20 mouse cellular contexts compared by ENCODE assay signal in the genomic region with DNA sequence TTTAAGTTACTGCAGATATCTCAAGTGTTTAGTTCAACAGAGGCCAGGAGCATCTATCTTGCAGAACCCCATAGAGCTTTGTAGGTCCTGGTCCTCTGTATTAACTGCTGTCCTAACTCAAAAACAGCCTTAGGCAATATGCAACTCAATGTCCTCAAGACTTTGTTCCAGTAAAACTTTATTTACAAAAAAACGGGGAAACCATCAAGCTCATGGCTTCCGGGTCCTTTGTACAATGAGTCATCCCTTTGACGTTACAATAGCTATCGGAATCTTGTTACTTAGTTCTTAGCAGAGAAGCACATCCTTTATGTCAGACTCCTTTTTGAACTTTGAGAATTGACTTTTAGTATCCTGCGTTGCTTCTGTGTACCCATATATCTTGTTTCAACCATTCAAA.
DNase-seq lines count a peak whose midpoint lies in the region; ATAC-seq lines count a peak whose summit lies in the region.
"Had no signal": no experiment of that assay in that cellular context is flagged by ENCODE, and none has a peak within 500 bp of the region (broad histone marks: within the 10 kb centered on the region; RNA-seq: fewer than 3 reads in every experiment).

No protein-coding gene starts in this region.

- H3K4me3 ChIP-seq in heart, embryonic 13.5 days, result no peak overlapping the region
- no peak overlapping the region for H3K4me3 ChIP-seq in kidney, embryonic 16.5 days (ENCODE audit: low read length)
- H3K4me3 ChIP-seq in limb, embryonic 10.5 days, result no peak overlapping the region
- no peak overlapping the region for H3K4me3 ChIP-seq in stomach, embryonic 15.5 days (replicated peaks)
- H3K4me3 ChIP-seq: erythroblast, embryonic 14.5 days; midbrain, embryonic 12.5 days; myocyte had no signal

- H3K27ac ChIP-seq in heart, embryonic 13.5 days (replicated peaks), result peak overlapping the region; percentile 43; the same call in 1 of the 2 replicates
- peak overlapping the region; percentile 36; the same call in 1 of the 2 replicates for H3K27ac ChIP-seq in kidney, embryonic 16.5 days (ENCODE audit: low read length)
- 0 out of 2 replicates have a peak overlapping the region, but pooled peaks have one; percentile 77 for H3K27ac ChIP-seq in limb, embryonic 10.5 days
- H3K27ac ChIP-seq in stomach, embryonic 15.5 days, result 0 out of 2 replicates have a peak overlapping the region, but pooled peaks have one; percentile 45

- ATAC-seq in heart, embryonic 13.5 days (ENCODE audit: extremely low read depth, insufficient number of reproducible peaks, low FRiP score, low TSS enrichment), result no peak
- ATAC-seq in kidney, embryonic 16.5 days (ENCODE audit: low FRiP score, low TSS enrichment), result no peak
- no peak for ATAC-seq in stomach, embryonic 15.5 days (ENCODE audit: insufficient read depth, low FRiP score, low read depth)
- no peak for ATAC-seq in erythroblast, adult 5-6 weeks (replicated peaks; ENCODE audit: low FRiP score, poor library complexity, severe bottlenecking)

- intact Hi-C loops in heart, postnatal 36 days (cut with DNase I), result no loop called here

- H3K4me1 ChIP-seq in heart, embryonic 13.5 days, result peaks cover 19% of the 10 kb centered on the region
- peaks cover 26% of the 10 kb centered on the region for H3K4me1 ChIP-seq in kidney, embryonic 16.5 days (ENCODE audit: insufficient read depth, low read length)
- H3K4me1 ChIP-seq in limb, embryonic 10.5 days, result peaks cover 53% of the 10 kb centered on the region
- peaks cover 5% of the 10 kb centered on the region; the same call in 1 of the 2 replicates for H3K4me1 ChIP-seq in stomach, embryonic 15.5 days

- 74% methylated on average over 5 of the region's 5 CpGs for WGBS in heart, embryonic 13.5 days
- 45% methylated on average over 5 of the region's 5 CpGs for WGBS in kidney, embryonic 16.5 days
- WGBS in limb, embryonic 10.5 days, result 83% methylated on average over 5 of the region's 5 CpGs
- 45% methylated on average over 5 of the region's 5 CpGs for WGBS in stomach, embryonic 15.5 days

- H3K9me3 ChIP-seq in heart, embryonic 13.5 days, result no peaks in the 10 kb centered on the region
- H3K9me3 ChIP-seq in kidney, embryonic 16.5 days (ENCODE audit: low read length), result no peaks in the 10 kb centered on the region
- H3K9me3 ChIP-seq in limb, embryonic 10.5 days (replicated peaks), result no peaks in the 10 kb centered on the region
- H3K9me3 ChIP-seq in stomach, embryonic 15.5 days, result no peaks in the 10 kb centered on the region
- H3K9me3 ChIP-seq: midbrain, embryonic 12.5 days had no signal

- no peak overlapping the region for H3K9ac ChIP-seq in heart, embryonic 13.5 days
- no peak overlapping the region for H3K9ac ChIP-seq in kidney, embryonic 16.5 days (replicated peaks; ENCODE audit: low read length)
- H3K9ac ChIP-seq in stomach, embryonic 15.5 days, result no peak overlapping the region
- H3K9ac ChIP-seq: midbrain, embryonic 12.5 days had no signal

- no peak overlapping the region for H3K4me2 ChIP-seq in heart, embryonic 13.5 days
- no peak overlapping the region for H3K4me2 ChIP-seq in kidney, embryonic 16.5 days (replicated peaks; ENCODE audit: low read depth, low read length)
- no peak overlapping the region for H3K4me2 ChIP-seq in stomach, embryonic 15.5 days
- H3K4me2 ChIP-seq: midbrain, embryonic 12.5 days had no signal

- no peaks in the 10 kb centered on the region for H3K27me3 ChIP-seq in heart, embryonic 13.5 days (replicated peaks)
- H3K27me3 ChIP-seq in kidney, embryonic 16.5 days (ENCODE audit: insufficient read depth, low read length), result no peaks in the 10 kb centered on the region
- no peaks in the 10 kb centered on the region for H3K27me3 ChIP-seq in limb, embryonic 10.5 days (ENCODE audit: low read depth, poor library complexity, severe bottlenecking)
- H3K27me3 ChIP-seq in stomach, embryonic 15.5 days (replicated peaks), result no peaks in the 10 kb centered on the region
- H3K27me3 ChIP-seq: CH12.LX; midbrain, embryonic 12.5 days had no signal

- no peaks in the 10 kb centered on the region for H3K36me3 ChIP-seq in heart, embryonic 13.5 days
- H3K36me3 ChIP-seq in kidney, embryonic 16.5 days (ENCODE audit: insufficient read depth, low read length), result no peaks in the 10 kb centered on the region
- H3K36me3 ChIP-seq in limb, embryonic 10.5 days, result no peaks in the 10 kb centered on the region
- H3K36me3 ChIP-seq in stomach, embryonic 15.5 days, result no peaks in the 10 kb centered on the region
- H3K36me3 ChIP-seq: midbrain, embryonic 12.5 days had no signal

- DNase-seq in heart, postnatal 36 days, result no peak
- no peak for DNase-seq in kidney, postnatal 25 days
- DNase-seq in limb, embryonic 10.5 days (ENCODE audit: low spot score), result no peak
- no peak for DNase-seq in frontal cortex, postnatal 10 days (ENCODE audit: low spot score in 2 of 2)
- DNase-seq: adrenal gland, adult 8-10 months; embryo, embryonic 11 days; gastrocnemius, postnatal 36 days; heart, postnatal 10 days; kidney, adult 18-20 months; left cerebral cortex, postnatal 4 days; right cerebral cortex, adult 18-20 months; spleen, adult 18-20 months had no signal
